Mouse (Mus musculus): ENCODE data around the gene Ncf2. TPM values are rescaled to one million over a fixed set of nuclear protein-coding genes. Genes with fewer than 3 reads are reported as not detected.

Ncf2 gene
- total and polyA plus RNA-seq, 2 experiments from 2014 or later, result 1.9 to 4.1 TPM

- DNase-seq (no peak), ATAC-seq (peak; percentile 44; the same call in 1 of the 2 replicates)
- Histone ChIP-seq H3K4me1 (ENCODE audit: insufficient read depth) (no peaks in the 10 kb centered on the region), H3K27ac (ENCODE audit: low read depth, low read length) (no peak overlapping the region), H3K4me3 (ENCODE audit: low read depth, low read length) (no peak overlapping the region), H3K36me3 (ENCODE audit: insufficient read depth) (no peaks in the 10 kb centered on the region), H3K4me2 (ENCODE audit: low read depth) (no peak overlapping the region), H3K9me3 (ENCODE audit: low read length) (no peaks in the 10 kb centered on the region), H3K27me3 (ENCODE audit: insufficient read depth, low read length) (no peaks in the 10 kb centered on the region), H3K9ac (no peak overlapping the region)
- whole genome bisulfite sequencing, result 40% methylated on average over 13 of the region's 13 CpGs
- no peak for TF ChIP-seq CTCF (IDR thresholded peaks at IDR 0.05; ENCODE audit: low read depth)
These were observed 10.8 kb downstream of the Ncf2 start for GRCm38 (mm10) chr1:152810533-152811439.

GRCm38 (mm10) chr1:152815265-152815701 lies 15.3 kb downstream of the Ncf2 start:
- Histone ChIP-seq H3K9me3 (ENCODE audit: low read length) (no peaks in the 10 kb centered on the region), H3K4me2 (ENCODE audit: low read depth) (no peak overlapping the region), H3K27ac (ENCODE audit: low read depth, low read length) (no peak overlapping the region), H3K4me1 (ENCODE audit: insufficient read depth) (peaks cover 10% of the 10 kb centered on the region), H3K9ac (no peak overlapping the region), H3K36me3 (ENCODE audit: insufficient read depth) (no peaks in the 10 kb centered on the region), H3K27me3 (ENCODE audit: insufficient read depth, low read length) (no peaks in the 10 kb centered on the region), H3K4me3 (ENCODE audit: low read depth, low read length) (no peak overlapping the region)
- peak; percentile 29; the same call in 1 of the 2 replicates for TF ChIP-seq CTCF (IDR thresholded peaks at IDR 0.05; ENCODE audit: low read depth)
- WGBS, result 31% methylated on average over 7 of the region's 7 CpGs
- peak; percentile 68 for ATAC-seq
- DNase-seq, result peak; percentile 62

- Histone ChIP-seq H3K27ac (ENCODE audit: low read depth, low read length) (peak overlapping the region; percentile 62), H3K27me3 (ENCODE audit: insufficient read depth, low read length) (no peaks in the 10 kb centered on the region), H3K4me3 (ENCODE audit: low read depth, low read length) (no peak overlapping the region), H3K36me3 (ENCODE audit: insufficient read depth) (no peaks in the 10 kb centered on the region), H3K4me1 (ENCODE audit: insufficient read depth) (peaks cover 10% of the 10 kb centered on the region), H3K4me2 (ENCODE audit: low read depth) (no peak overlapping the region), H3K9me3 (ENCODE audit: low read length) (no peaks in the 10 kb centered on the region), H3K9ac (no peak overlapping the region)
- 16% methylated on average over 12 of the region's 12 CpGs for WGBS
- DNase-seq, result peak; percentile 41
- no peak for TF ChIP-seq CTCF (IDR thresholded peaks at IDR 0.05; ENCODE audit: low read depth)
- peak; percentile 79 for ATAC-seq
These were observed 17.2 kb downstream of the Ncf2 start for GRCm38 (mm10) chr1:152817027-152817769.

GRCm38 (mm10) chr1:152817794-152818193 lies 17.8 kb downstream of the Ncf2 start:
- no peaks in the 10 kb centered on the region for H3K9me3 ChIP-seq (ENCODE audit: low read length)
- peaks cover 10% of the 10 kb centered on the region for H3K4me1 ChIP-seq (ENCODE audit: insufficient read depth)
- 19% methylated on average over 10 of the region's 10 CpGs for WGBS
- peak overlapping the region; percentile 62 for H3K27ac ChIP-seq (ENCODE audit: low read depth, low read length)
- H3K27me3 ChIP-seq (ENCODE audit: insufficient read depth, low read length), result no peaks in the 10 kb centered on the region
- no peak for TF ChIP-seq CTCF (IDR thresholded peaks at IDR 0.05; ENCODE audit: low read depth)
- H3K4me3 ChIP-seq (ENCODE audit: low read depth, low read length), result no peak overlapping the region
- peak; percentile 58 for ATAC-seq
- H3K4me2 ChIP-seq (ENCODE audit: low read depth), result no peak overlapping the region
- peak; percentile 39 for DNase-seq
- no peak overlapping the region for H3K9ac ChIP-seq
- H3K36me3 ChIP-seq (ENCODE audit: insufficient read depth), result no peaks in the 10 kb centered on the region

- Histone ChIP-seq H3K4me2 (ENCODE audit: low read depth) (no peak overlapping the region), H3K4me1 (ENCODE audit: insufficient read depth) (peaks cover 10% of the 10 kb centered on the region), H3K9me3 (ENCODE audit: low read length) (no peaks in the 10 kb centered on the region), H3K36me3 (ENCODE audit: insufficient read depth) (no peaks in the 10 kb centered on the region), H3K27ac (ENCODE audit: low read depth, low read length) (no peak overlapping the region), H3K4me3 (ENCODE audit: low read depth, low read length) (no peak overlapping the region), H3K27me3 (ENCODE audit: insufficient read depth, low read length) (no peaks in the 10 kb centered on the region), H3K9ac (no peak overlapping the region)
- WGBS, result 85% methylated on average over 6 of the region's 6 CpGs
- DNase-seq (no peak), ATAC-seq (no peak)
- TF ChIP-seq CTCF (IDR thresholded peaks at IDR 0.05; ENCODE audit: low read depth), result no peak
These were observed 19.6 kb downstream of the Ncf2 start for GRCm38 (mm10) chr1:152819558-152819957.

- Histone ChIP-seq H3K27ac (ENCODE audit: low read depth, low read length) (no peak overlapping the region), H3K4me1 (ENCODE audit: insufficient read depth) (peaks cover 10% of the 10 kb centered on the region), H3K36me3 (ENCODE audit: insufficient read depth) (no peaks in the 10 kb centered on the region), H3K4me2 (ENCODE audit: low read depth) (no peak overlapping the region), H3K27me3 (ENCODE audit: insufficient read depth, low read length) (no peaks in the 10 kb centered on the region), H3K9ac (no peak overlapping the region), H3K4me3 (ENCODE audit: low read depth, low read length) (no peak overlapping the region), H3K9me3 (ENCODE audit: low read length) (no peaks in the 10 kb centered on the region)
- WGBS, result 75% methylated on average over 7 of the region's 7 CpGs
- DNase-seq (no peak), ATAC-seq (no peak)
- TF ChIP-seq CTCF (IDR thresholded peaks at IDR 0.05; ENCODE audit: low read depth), result no peak
These were observed 21.1 kb downstream of the Ncf2 start for GRCm38 (mm10) chr1:152820911-152821695.
